In the genomic region with DNA sequence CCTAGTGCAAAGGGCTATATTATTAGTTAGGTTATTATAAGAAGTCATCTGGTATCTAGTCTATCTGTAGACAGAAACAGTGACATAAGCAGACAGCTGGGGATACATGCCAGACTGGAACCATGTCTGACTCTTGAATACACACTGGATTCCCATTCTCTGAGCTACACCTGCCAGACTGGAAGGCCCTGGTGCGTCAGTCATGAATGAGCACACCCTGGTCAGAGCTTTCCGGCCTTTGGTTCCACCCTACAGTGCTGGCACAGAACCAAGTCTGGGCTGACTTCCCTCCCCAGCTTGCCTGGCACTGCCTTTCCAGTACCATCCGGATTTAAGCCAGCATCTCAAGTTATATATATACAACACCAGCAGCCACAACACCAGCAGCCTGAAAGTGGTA, we compare ENCODE assay signal across 11 mouse cellular contexts. TPM values are rescaled to one million over a fixed set of nuclear protein-coding genes. Genes with fewer than 3 reads are reported as not detected.
DNase-seq lines count a peak whose midpoint lies in the region; ATAC-seq and TF ChIP-seq lines count a peak whose summit lies in the region.
"Had no signal": no experiment of that assay in that cellular context is flagged by ENCODE, and none has a peak within 500 bp of the region (broad histone marks: within the 10 kb centered on the region; RNA-seq: fewer than 3 reads in every experiment).

No protein-coding gene starts in this region.

- H3K27me3 ChIP-seq in forebrain, embryonic 16.5 days (replicated peaks; ENCODE audit: control insufficient read depth, insufficient read depth, low read length), result no peaks in the 10 kb centered on the region
- no peaks in the 10 kb centered on the region for H3K27me3 ChIP-seq in forebrain, embryonic 13.5 days
- no peaks in the 10 kb centered on the region for H3K27me3 ChIP-seq in lung, postnatal 0 days (replicated peaks; ENCODE audit: insufficient read depth, low read length)
- H3K27me3 ChIP-seq: embryonic facial prominence, embryonic 12.5 days had no signal

- no peak overlapping the region for H3K4me3 ChIP-seq in forebrain, embryonic 16.5 days (replicated peaks; ENCODE audit: low read length)
- H3K4me3 ChIP-seq in forebrain, embryonic 13.5 days, result no peak overlapping the region
- no peak overlapping the region for H3K4me3 ChIP-seq in lung, postnatal 0 days (ENCODE audit: low read depth, low read length)
- H3K4me3 ChIP-seq: embryonic facial prominence, embryonic 12.5 days had no signal

- H3K9me3 ChIP-seq in forebrain, embryonic 16.5 days (ENCODE audit: control insufficient read depth, low read length), result no peaks in the 10 kb centered on the region
- H3K9me3 ChIP-seq in forebrain, embryonic 13.5 days (replicated peaks), result no peaks in the 10 kb centered on the region
- no peaks in the 10 kb centered on the region for H3K9me3 ChIP-seq in lung, postnatal 0 days (ENCODE audit: low read length)
- H3K9me3 ChIP-seq: embryonic facial prominence, embryonic 12.5 days had no signal

- H3K4me1 ChIP-seq in forebrain, embryonic 16.5 days (replicated peaks; ENCODE audit: control insufficient read depth, insufficient read depth, low read length), result peaks cover 2% of the 10 kb centered on the region
- peaks cover 1% of the 10 kb centered on the region; the same call in 1 of the 2 replicates for H3K4me1 ChIP-seq in forebrain, embryonic 13.5 days
- peaks cover 2% of the 10 kb centered on the region; the same call in 1 of the 2 replicates for H3K4me1 ChIP-seq in lung, postnatal 0 days (ENCODE audit: insufficient read depth, low read depth, low read length)

- H3K4me2 ChIP-seq in forebrain, embryonic 16.5 days (ENCODE audit: low read length), result no peak overlapping the region
- no peak overlapping the region for H3K4me2 ChIP-seq in forebrain, embryonic 13.5 days
- no peak overlapping the region for H3K4me2 ChIP-seq in lung, postnatal 0 days (replicated peaks; ENCODE audit: low read depth, low read length)
- H3K4me2 ChIP-seq: embryonic facial prominence, embryonic 12.5 days had no signal

- TF ChIP-seq CTCF in lung, postnatal 0 days (IDR thresholded peaks at IDR 0.05), result no peak

- no peak overlapping the region for H3K27ac ChIP-seq in forebrain, embryonic 16.5 days (ENCODE audit: low read length)
- H3K27ac ChIP-seq in forebrain, embryonic 13.5 days, result no peak overlapping the region
- H3K27ac ChIP-seq in lung, postnatal 0 days (ENCODE audit: low read length), result no peak overlapping the region
- H3K27ac ChIP-seq: embryonic facial prominence, embryonic 12.5 days had no signal

- H3K36me3 ChIP-seq in forebrain, embryonic 16.5 days (ENCODE audit: control insufficient read depth, insufficient read depth), result no peaks in the 10 kb centered on the region
- no peaks in the 10 kb centered on the region for H3K36me3 ChIP-seq in forebrain, embryonic 13.5 days (ENCODE audit: poor library complexity, severe bottlenecking)
- no peaks in the 10 kb centered on the region for H3K36me3 ChIP-seq in lung, postnatal 0 days (ENCODE audit: insufficient read depth, low read length)
- H3K36me3 ChIP-seq: embryonic facial prominence, embryonic 12.5 days had no signal

- DNase-seq in NIH3T3 (ENCODE audit: low read depth), result peak; percentile 26
- peak; percentile 43 for DNase-seq in gastrocnemius, postnatal 10 days
- DNase-seq in lung, postnatal 0 days (ENCODE audit: low spot score), result peak; percentile 80
- DNase-seq in retina, embryonic 14.5 days (ENCODE audit: low spot score), result no peak
- no peak for DNase-seq in layer of hippocampus, postnatal 36 days
- no peak for DNase-seq in retina, postnatal 1 day

- peak; percentile 54 for ATAC-seq in forebrain, embryonic 16.5 days
- no peak for ATAC-seq in forebrain, embryonic 13.5 days
- peak; percentile 59 for ATAC-seq in lung, postnatal 0 days

- H3K9ac ChIP-seq in forebrain, embryonic 16.5 days (replicated peaks; ENCODE audit: low read depth, low read length), result no peak overlapping the region
- no peak overlapping the region for H3K9ac ChIP-seq in forebrain, embryonic 13.5 days
- H3K9ac ChIP-seq in lung, postnatal 0 days (replicated peaks; ENCODE audit: low read depth), result no peak overlapping the region
- H3K9ac ChIP-seq: embryonic facial prominence, embryonic 12.5 days had no signal

- TF ChIP-seq EP300 in lung, postnatal 0 days (IDR thresholded peaks at IDR 0.05), result no peak; the same call in 1 of the 2 replicates

- WGBS in forebrain, embryonic 16.5 days, result 68% methylated on average over 3 of the region's 3 CpGs
- WGBS in forebrain, embryonic 13.5 days, result 65% methylated on average over 3 of the region's 3 CpGs
- WGBS in lung, postnatal 0 days, result 41% methylated on average over 3 of the region's 3 CpGs

RNA-seq across cellular contexts. Expression of a gene that starts 3.8 kb away (rescaled TPM):
- 21.4 and 24.9 TPM in 2 replicates for polyA plus RNA-seq in forebrain, embryonic 16.5 days (2015; fragmentation: Nextera tagmentation; extraction: Ambion mirVana)
- 14.0 and 14.5 TPM in 2 replicates for polyA plus RNA-seq in forebrain, embryonic 13.5 days (2015; fragmentation: Nextera tagmentation; extraction: Ambion mirVana)
- total RNA-seq in gastrocnemius, postnatal 10 days (2021), result 10 to 100 TPM; 24.5 to 33.2 TPM
- polyA plus RNA-seq in lung, postnatal 0 days (2015; fragmentation: Nextera tagmentation; extraction: Ambion mirVana), result 37.1 and 41.1 TPM in 2 replicates
- 100 to 1,000 TPM in 1 of 2 experiments, 10 to 100 TPM in 1; 87.2 to 104 TPM for total RNA-seq in layer of hippocampus, postnatal 36 days (2021)

RNA-seq across cellular contexts. Expression of a gene that starts 4.1 kb away (rescaled TPM):
- not detected in 2 replicates for polyA plus RNA-seq in forebrain, embryonic 16.5 days (2015; fragmentation: Nextera tagmentation; extraction: Ambion mirVana)
- not detected in 2 replicates for polyA plus RNA-seq in forebrain, embryonic 13.5 days (2015; fragmentation: Nextera tagmentation; extraction: Ambion mirVana)
- not detected for total RNA-seq in gastrocnemius, postnatal 10 days (2021)
- polyA plus RNA-seq in lung, postnatal 0 days (2015; fragmentation: Nextera tagmentation; extraction: Ambion mirVana), result not detected in 2 replicates
- not detected for total RNA-seq in layer of hippocampus, postnatal 36 days (2021)
- total RNA-seq: liver, adult 2 months had no signal
- polyA plus RNA-seq: embryonic facial prominence, embryonic 12.5 days; liver, adult 2 months; spleen, adult 2 months had no signal

Comparison
In these comparisons a context has a peak if more than half of its experiments do, and no peak if none do; other contexts are left out.
1. DNase-seq: peak in NIH3T3 (single experiment), gastrocnemius, postnatal 10 days (single experiment) and lung, postnatal 0 days (single experiment); none in retina, embryonic 14.5 days (single experiment), layer of hippocampus, postnatal 36 days (0 of 2) and retina, postnatal 1 day (single experiment).